ENCODE assay signal across 11 mouse cellular contexts in genomic region chr14:48443796-48444195, GRCm38 (mm10). TPM values are rescaled to one million over a fixed set of nuclear protein-coding genes. Genes with fewer than 3 reads are reported as not detected.
DNase-seq lines count a peak whose midpoint lies in the region; ATAC-seq and TF ChIP-seq lines count a peak whose summit lies in the region.
"Had no signal": no experiment of that assay in that cellular context is flagged by ENCODE, and none has a peak within 500 bp of the region (broad histone marks: within the 10 kb centered on the region; RNA-seq: fewer than 3 reads in every experiment).

No protein-coding gene starts in this region.

- DNase-seq in heart, adult 2 months: no peak
- peak; percentile 45 for DNase-seq in 416B (ENCODE audit: low read depth)
- DNase-seq in WW6 (ENCODE audit: low read depth, low spot score): peak; percentile 47
- no peak for DNase-seq in spleen, adult 12 weeks (ENCODE audit: low spot score)
- no peak for DNase-seq in left cerebral cortex, postnatal 36 days (ENCODE audit: low spot score in 2 of 2)
- no peak for DNase-seq in embryo, embryonic 11 days
- DNase-seq: thymus, postnatal 36 days had no signal

- intact Hi-C loops in heart, adult 2 months (cut with DNase I): loop anchor here (10.0 kb wide), 1 partner anchor 309 kb away; no protein-coding TSS in a partner anchor
- intact Hi-C loops in left cerebral cortex, postnatal 36 days (cut with DNase I): no loop called here

- no peak for TF ChIP-seq POLR2A in heart, adult 2 months (IDR thresholded peaks at IDR 0.05; ENCODE audit: insufficient read depth, low read depth, low read length)

- no peak overlapping the region for H3K27ac ChIP-seq in heart, embryonic 13.5 days (replicated peaks)
- no peak overlapping the region for H3K27ac ChIP-seq in heart, adult 2 months
- H3K27ac ChIP-seq in liver, embryonic 12.5 days: no peak overlapping the region
- H3K27ac ChIP-seq: forebrain, embryonic 10.5 days had no signal

- H3K9me3 ChIP-seq in heart, embryonic 13.5 days: no peaks in the 10 kb centered on the region
- no peaks in the 10 kb centered on the region for H3K9me3 ChIP-seq in liver, embryonic 12.5 days (replicated peaks)
- H3K9me3 ChIP-seq: forebrain, embryonic 10.5 days had no signal

- no peak overlapping the region for H3K4me2 ChIP-seq in heart, embryonic 13.5 days
- H3K4me2 ChIP-seq in liver, embryonic 12.5 days: peak overlapping the region; percentile 21; the same call in 1 of the 2 replicates

- peaks cover 13% of the 10 kb centered on the region for H3K4me1 ChIP-seq in heart, embryonic 13.5 days
- H3K4me1 ChIP-seq in heart, adult 2 months (ENCODE audit: control insufficient read depth, insufficient read depth, low read length): no peaks in the 10 kb centered on the region
- peaks cover 33% of the 10 kb centered on the region for H3K4me1 ChIP-seq in liver, embryonic 12.5 days

- no peak for TF ChIP-seq EP300 in heart, adult 2 months (IDR thresholded peaks at IDR 0.05; ENCODE audit: insufficient read depth, low read depth, low read length)

- 26% methylated on average over 3 of the region's 3 CpGs for WGBS in heart, embryonic 13.5 days
- 31% methylated on average over 3 of the region's 3 CpGs for WGBS in heart, adult 2 months
- 48% methylated on average over 3 of the region's 3 CpGs for WGBS in liver, embryonic 12.5 days (ENCODE audit: insufficient replicate concordance)

- H3K27me3 ChIP-seq in heart, embryonic 13.5 days (replicated peaks): peaks cover 9% of the 10 kb centered on the region; the same call in 1 of the 2 replicates
- no peaks in the 10 kb centered on the region for H3K27me3 ChIP-seq in heart, adult 2 months (ENCODE audit: control insufficient read depth, insufficient read depth, low read length)
- no peaks in the 10 kb centered on the region for H3K27me3 ChIP-seq in liver, embryonic 12.5 days (replicated peaks)

- no peak overlapping the region for H3K9ac ChIP-seq in heart, embryonic 13.5 days
- H3K9ac ChIP-seq in heart, adult 2 months (ENCODE audit: low read depth, low read length): no peak overlapping the region
- H3K9ac ChIP-seq in liver, embryonic 12.5 days: no peak overlapping the region

- no peak for TF ChIP-seq CTCF in heart, adult 2 months (IDR thresholded peaks at IDR 0.05)

- 0 out of 2 replicates have a peak, but pooled peaks have one; percentile 9 for ATAC-seq in heart, embryonic 13.5 days (ENCODE audit: extremely low read depth, insufficient number of reproducible peaks, low FRiP score, low TSS enrichment)
- ATAC-seq in liver, embryonic 12.5 days: peak; percentile 57
- ATAC-seq: Patski had no signal

- H3K4me3 ChIP-seq in heart, embryonic 13.5 days: no peak overlapping the region
- H3K4me3 ChIP-seq in heart, adult 2 months: no peak overlapping the region
- H3K4me3 ChIP-seq in liver, embryonic 12.5 days: no peak overlapping the region
- H3K4me3 ChIP-seq: forebrain, embryonic 10.5 days had no signal

- H3K36me3 ChIP-seq in heart, embryonic 13.5 days: no peaks in the 10 kb centered on the region
- H3K36me3 ChIP-seq in heart, adult 2 months (ENCODE audit: control insufficient read depth, insufficient read depth, low read length): peaks cover 2% of the 10 kb centered on the region; the same call in 1 of the 2 replicates
- H3K36me3 ChIP-seq in liver, embryonic 12.5 days: no peaks in the 10 kb centered on the region
- H3K36me3 ChIP-seq: forebrain, embryonic 10.5 days had no signal

- peaks cover 2% of the 10 kb centered on the region; the same call in 1 of the 2 replicates for H3K79me2 ChIP-seq in heart, adult 2 months (replicated peaks; ENCODE audit: control insufficient read depth, insufficient read depth, low read length)

RNA-seq across cellular contexts. Expression of gene Tmem260, which starts 2.1 kb away (rescaled TPM):
- polyA plus RNA-seq in heart, embryonic 13.5 days (2015; fragmentation: Nextera tagmentation; extraction: Ambion mirVana): 11.7 and 12.2 TPM in 2 replicates
- total RNA-seq in heart, adult 2 months (2021): 1 to 10 TPM; 8.4 to 9.0 TPM
- 5.1 and 8.9 TPM in 2 replicates for polyA plus RNA-seq in heart, adult 2 months (2012; rRNA removed)
- 9.6 and 11.0 TPM in 2 replicates for polyA plus RNA-seq in liver, embryonic 12.5 days (2016; fragmentation: Nextera tagmentation; extraction: Ambion mirVana)
- 10 to 100 TPM; 20.0 to 30.4 TPM for total RNA-seq in left cerebral cortex, postnatal 36 days (2021)

Comparison
In these comparisons a context has a peak if more than half of its experiments do, and no peak if none do; other contexts are left out.
1. DNase-seq: peak in 416B (single experiment) and WW6 (single experiment); none in heart, adult 2 months (0 of 2), spleen, adult 12 weeks (single experiment), left cerebral cortex, postnatal 36 days (0 of 2) and embryo, embryonic 11 days (single experiment).